Mouse (Mus musculus): ENCODE measurements at regions not wholly inside any gene's neighbourhood (a gene's known extent, or its start where the extent isn't known, plus 50 kb on each side); places are given as distances from the start of the nearest gene placed in this dataset.
"Not testable (repeated sequence)": the region's sequence is repeated elsewhere in the genome, so short reads cannot be mapped to it uniquely, and the experiment has no call there.

DNA sequence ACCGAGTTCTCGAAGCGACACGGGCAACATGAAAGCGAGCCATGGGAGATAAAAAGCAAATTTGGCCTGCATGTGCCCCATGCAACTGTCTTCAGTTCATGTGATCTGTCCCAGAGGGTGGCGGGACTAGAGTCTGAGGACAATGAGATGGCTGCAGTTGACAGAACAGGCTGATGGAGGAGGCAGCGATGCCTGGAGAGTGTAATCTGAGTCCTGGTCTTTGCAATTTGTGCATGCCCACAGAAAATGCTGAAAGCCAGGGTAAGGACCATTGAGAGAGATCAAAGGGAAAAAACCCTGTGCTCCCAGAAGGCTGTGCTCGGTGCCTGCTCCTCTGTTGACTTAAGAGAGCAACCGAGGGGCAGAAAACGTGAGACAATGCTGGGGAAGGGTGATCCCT, 624.8 kb upstream of the BB014433 start:
- peak; percentile 32 for DNase-seq (ENCODE audit: low read depth)
- TF ChIP-seq CTCF (IDR thresholded peaks at IDR 0.05; ENCODE audit: borderline replicate concordance, extremely low read depth, insufficient read depth, insufficient read length) (no peak), POLR2A (IDR thresholded peaks at IDR 0.05; ENCODE audit: borderline replicate concordance, extremely low read depth, insufficient read depth, insufficient read length, poor library complexity, severe bottlenecking) (no peak)

DNA sequence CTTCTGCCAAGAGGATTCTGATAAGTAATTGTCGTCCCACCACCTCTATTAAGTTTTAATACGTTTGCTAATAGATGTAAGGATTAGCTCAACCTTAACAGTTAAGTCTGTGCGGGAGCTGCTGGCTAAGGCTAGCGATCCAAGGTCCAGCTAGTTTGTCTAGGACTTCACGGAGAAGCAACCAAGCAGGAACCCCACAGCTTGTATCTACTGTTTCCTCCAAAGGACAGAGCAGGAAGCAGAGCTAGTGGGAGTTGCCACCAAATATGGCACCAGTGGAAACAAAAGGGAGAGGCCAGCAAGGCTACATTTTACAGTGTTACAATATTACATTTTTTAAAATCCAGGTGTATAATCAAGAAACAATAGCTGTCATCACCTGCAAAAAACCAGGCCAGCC, 624.4 kb upstream of the BB014433 start:
- TF ChIP-seq POLR2A (IDR thresholded peaks at IDR 0.05; ENCODE audit: borderline replicate concordance, extremely low read depth, insufficient read depth, insufficient read length, poor library complexity, severe bottlenecking) (no peak), CTCF (IDR thresholded peaks at IDR 0.05; ENCODE audit: borderline replicate concordance, extremely low read depth, insufficient read depth, insufficient read length) (no peak)
- DNase-seq (ENCODE audit: low read depth), result no peak

DNA sequence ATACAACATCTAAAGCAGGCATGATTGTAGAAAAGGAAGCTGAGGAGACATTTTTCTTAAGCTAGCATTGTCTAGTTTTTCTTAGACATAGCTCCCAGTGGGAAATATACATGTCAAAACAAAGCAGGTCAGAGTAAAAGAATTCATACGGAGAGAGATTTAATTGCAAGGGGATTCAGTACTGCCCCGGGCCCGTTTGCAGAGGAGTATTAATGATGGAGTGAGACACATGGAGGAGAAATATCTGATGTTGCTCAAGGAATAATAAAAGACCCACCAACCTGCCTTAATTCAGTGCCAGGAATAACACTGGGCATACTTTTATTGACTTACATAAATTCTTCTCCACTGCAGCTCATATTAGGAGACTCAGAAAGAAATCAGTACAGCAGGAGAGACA, 623.6 kb upstream of the BB014433 start:
- no peak for TF ChIP-seq CTCF (IDR thresholded peaks at IDR 0.05; ENCODE audit: borderline replicate concordance, extremely low read depth, insufficient read depth, insufficient read length)
- TF ChIP-seq POLR2A (IDR thresholded peaks at IDR 0.05; ENCODE audit: borderline replicate concordance, extremely low read depth, insufficient read depth, insufficient read length, poor library complexity, severe bottlenecking), result no peak
- peak; percentile 23 for DNase-seq (ENCODE audit: low read depth)

GRCm38 (mm10) chr8:15660602-15661001, 614.7 kb upstream of the BB014433 start:
- TF ChIP-seq CTCF (IDR thresholded peaks at IDR 0.05; ENCODE audit: borderline replicate concordance, extremely low read depth, insufficient read depth, insufficient read length) (no peak), POLR2A (IDR thresholded peaks at IDR 0.05; ENCODE audit: borderline replicate concordance, extremely low read depth, insufficient read depth, insufficient read length, poor library complexity, severe bottlenecking) (no peak)
- DNase-seq (ENCODE audit: low read depth), result no peak

DNA sequence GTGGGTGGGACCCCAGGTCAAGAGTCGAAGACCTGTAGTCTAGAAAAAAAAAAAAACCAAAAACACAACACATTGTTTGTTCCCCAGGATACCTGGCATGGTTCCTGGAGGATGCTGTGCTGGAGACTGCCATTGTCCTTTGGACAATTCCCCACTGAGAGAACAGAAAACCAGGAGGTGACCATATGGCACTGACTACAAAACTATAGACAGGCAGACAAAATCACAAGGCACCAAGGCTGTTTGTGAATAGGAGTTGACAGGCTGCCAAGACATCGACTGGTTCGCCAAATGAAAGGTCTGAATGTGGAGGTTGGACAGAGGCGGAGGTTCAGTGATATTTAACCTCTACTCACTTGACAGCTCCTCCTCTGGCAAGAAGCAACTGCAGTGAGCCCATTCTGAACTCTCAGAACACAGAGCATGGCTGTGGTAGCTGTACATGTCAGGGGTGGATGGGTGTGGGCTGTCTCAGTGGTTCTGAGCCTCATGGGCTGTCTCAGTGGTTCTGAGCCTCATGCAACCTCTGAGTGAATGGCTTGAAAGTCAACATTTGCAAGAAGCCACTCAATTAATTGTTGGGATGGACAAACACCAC, 589.0 kb upstream of the BB014433 start:
- peak; percentile 32 for DNase-seq (ENCODE audit: low read depth)
- no peak for TF ChIP-seq POLR2A (IDR thresholded peaks at IDR 0.05; ENCODE audit: borderline replicate concordance, extremely low read depth, insufficient read depth, insufficient read length, poor library complexity, severe bottlenecking)
- no peak for TF ChIP-seq CTCF (IDR thresholded peaks at IDR 0.05; ENCODE audit: borderline replicate concordance, extremely low read depth, insufficient read depth, insufficient read length)

DNA sequence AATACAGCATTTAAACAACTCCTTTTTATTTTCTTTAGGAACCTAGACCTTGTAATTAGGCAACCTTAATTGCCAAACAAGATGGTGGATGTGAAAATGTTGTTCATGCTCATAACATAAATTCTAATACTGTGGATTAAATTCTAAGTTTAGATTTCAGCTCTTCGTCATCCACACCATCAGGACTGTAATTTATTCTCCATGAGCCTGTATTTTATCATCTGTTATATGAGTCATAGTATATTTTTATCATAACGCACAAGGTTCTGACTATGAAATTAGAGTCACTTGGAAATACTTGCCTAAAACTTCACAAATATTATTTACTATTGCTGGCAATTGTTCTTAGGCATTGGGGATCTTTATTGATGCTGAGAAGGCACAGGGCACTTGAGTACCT, 582.7 kb upstream of the BB014433 start:
- no peak for DNase-seq (ENCODE audit: low read depth)
- no peak for TF ChIP-seq POLR2A (IDR thresholded peaks at IDR 0.05; ENCODE audit: borderline replicate concordance, extremely low read depth, insufficient read depth, insufficient read length, poor library complexity, severe bottlenecking)
- no peak for TF ChIP-seq CTCF (IDR thresholded peaks at IDR 0.05; ENCODE audit: borderline replicate concordance, extremely low read depth, insufficient read depth, insufficient read length)

DNA sequence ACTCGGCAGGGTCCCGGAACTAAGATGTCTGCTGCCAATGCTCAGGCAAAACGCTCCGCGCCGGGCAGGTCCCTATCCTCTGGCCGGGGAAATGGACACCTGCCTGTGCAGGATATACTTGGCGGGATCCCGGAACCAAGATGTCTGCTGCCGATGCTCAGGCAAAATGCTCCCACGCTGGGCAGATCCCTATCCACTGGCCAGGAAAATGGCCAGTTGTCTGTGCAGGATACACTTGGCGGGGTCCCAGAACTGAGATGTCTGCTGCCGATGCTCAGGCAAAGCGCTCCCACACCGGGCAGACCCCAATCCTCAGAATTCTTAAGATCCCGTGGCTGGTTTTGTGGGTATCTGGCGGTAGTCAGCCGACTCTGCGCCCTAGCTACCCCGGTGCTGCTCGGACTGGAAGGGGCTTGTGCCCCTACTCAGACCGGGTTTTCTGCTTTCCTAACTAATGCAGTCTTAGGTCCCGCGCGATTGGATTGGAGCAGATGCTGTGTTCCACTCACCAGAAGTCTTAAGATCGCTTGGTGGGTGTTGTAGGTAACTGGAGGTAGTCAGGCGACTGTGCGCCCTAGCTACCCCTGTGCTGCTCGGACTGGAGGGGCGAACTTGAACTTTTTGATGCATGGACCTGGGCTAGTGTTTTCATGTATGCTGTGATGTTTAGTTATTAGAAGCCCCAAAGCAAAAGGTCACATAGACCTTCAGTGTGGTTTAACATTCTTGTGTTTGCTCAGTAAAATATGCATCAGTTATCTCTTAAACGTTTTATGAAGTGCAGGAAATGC, 577.9 kb upstream of the BB014433 start:
- not testable (repeated sequence) for DNase-seq (ENCODE audit: low read depth)

DNA sequence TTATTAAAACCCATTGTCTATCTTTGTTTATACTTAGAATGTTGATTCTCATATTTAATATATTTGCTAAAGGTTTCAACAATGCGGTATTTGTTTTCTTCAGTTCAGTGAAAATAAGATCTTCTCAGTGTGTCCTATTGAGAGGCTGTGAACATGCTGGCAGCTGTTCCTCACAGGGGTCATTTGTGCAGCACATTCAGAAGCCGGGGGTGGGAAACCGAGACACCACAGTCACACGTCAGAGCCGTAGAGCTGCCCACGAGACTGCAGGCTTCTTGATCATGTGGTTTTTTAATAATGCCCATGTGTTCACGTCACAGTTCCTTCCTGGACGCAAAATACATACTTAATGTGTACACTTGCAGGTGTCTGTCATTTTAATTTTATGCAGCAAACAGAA, 564.3 kb upstream of the BB014433 start:
- DNase-seq (ENCODE audit: low read depth), result peak; percentile 40
- no peak for TF ChIP-seq CTCF (IDR thresholded peaks at IDR 0.05; ENCODE audit: borderline replicate concordance, extremely low read depth, insufficient read depth, insufficient read length)
- TF ChIP-seq POLR2A (IDR thresholded peaks at IDR 0.05; ENCODE audit: borderline replicate concordance, extremely low read depth, insufficient read depth, insufficient read length, poor library complexity, severe bottlenecking), result no peak

DNA sequence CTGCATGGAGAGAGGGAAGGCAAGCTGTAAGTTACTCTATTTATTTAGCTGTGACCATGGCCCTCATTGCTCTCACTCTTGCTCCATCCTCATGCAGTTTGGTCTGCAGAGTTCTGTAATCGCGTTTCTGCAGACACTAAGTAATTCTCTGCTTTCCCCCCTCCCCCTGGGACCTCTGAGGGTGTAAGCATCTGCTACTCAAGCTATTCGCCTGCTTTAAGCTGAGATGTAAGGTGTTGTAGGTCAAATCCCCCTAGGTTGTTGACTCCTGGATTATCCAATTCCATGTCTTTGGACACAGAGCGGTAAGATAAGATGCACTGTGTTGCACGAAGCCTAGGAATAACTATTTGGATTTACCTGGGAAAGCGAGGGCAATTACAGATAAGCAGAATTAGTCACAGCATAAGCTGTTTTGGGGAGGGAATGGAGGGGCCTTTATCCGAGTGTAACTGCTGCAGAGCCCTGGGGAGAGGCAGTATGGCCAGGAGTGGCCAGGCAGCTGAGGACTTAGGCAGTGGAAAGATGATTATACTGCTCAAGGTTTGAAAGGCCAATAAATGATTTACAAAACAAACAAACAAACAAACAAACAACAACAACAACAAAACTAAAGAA, 561.8 kb upstream of the BB014433 start:
- TF ChIP-seq CTCF (IDR thresholded peaks at IDR 0.05; ENCODE audit: borderline replicate concordance, extremely low read depth, insufficient read depth, insufficient read length), result no peak
- TF ChIP-seq POLR2A (IDR thresholded peaks at IDR 0.05; ENCODE audit: borderline replicate concordance, extremely low read depth, insufficient read depth, insufficient read length, poor library complexity, severe bottlenecking), result no peak
- DNase-seq (ENCODE audit: low read depth), result peak; percentile 61

- DNase-seq (ENCODE audit: low read depth), result no peak
- TF ChIP-seq POLR2A (IDR thresholded peaks at IDR 0.05; ENCODE audit: borderline replicate concordance, extremely low read depth, insufficient read depth, insufficient read length, poor library complexity, severe bottlenecking) (no peak), CTCF (IDR thresholded peaks at IDR 0.05; ENCODE audit: borderline replicate concordance, extremely low read depth, insufficient read depth, insufficient read length) (no peak)
Measured at GRCm38 (mm10) chr8:15601531-15601930, 555.7 kb upstream of the BB014433 start.

GRCm38 (mm10) chr8:15593106-15593505, 547.2 kb upstream of the BB014433 start:
- TF ChIP-seq CTCF (IDR thresholded peaks at IDR 0.05; ENCODE audit: borderline replicate concordance, extremely low read depth, insufficient read depth, insufficient read length) (no peak), POLR2A (IDR thresholded peaks at IDR 0.05; ENCODE audit: borderline replicate concordance, extremely low read depth, insufficient read depth, insufficient read length, poor library complexity, severe bottlenecking) (no peak)
- no peak for DNase-seq (ENCODE audit: low read depth)

DNA sequence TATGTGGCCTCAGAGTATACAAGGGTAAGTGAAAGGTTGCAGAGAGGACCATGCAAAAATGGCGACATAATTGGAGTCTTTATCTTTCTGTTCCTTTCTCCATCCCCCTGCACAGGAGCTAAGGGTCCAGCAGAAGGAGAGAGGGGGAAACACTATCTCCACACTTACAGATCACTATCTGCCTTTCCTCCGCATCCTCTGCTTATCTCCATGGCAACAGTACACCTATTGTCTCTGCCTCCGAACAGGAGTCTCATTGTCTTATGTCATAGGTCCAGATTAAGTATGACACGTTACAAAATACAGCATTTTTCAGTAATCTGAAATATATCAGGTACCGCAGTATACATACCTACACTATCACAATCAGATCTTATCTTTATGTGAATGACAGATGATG, 537.9 kb upstream of the BB014433 start:
- no peak for TF ChIP-seq POLR2A (IDR thresholded peaks at IDR 0.05; ENCODE audit: borderline replicate concordance, extremely low read depth, insufficient read depth, insufficient read length, poor library complexity, severe bottlenecking)
- TF ChIP-seq CTCF (IDR thresholded peaks at IDR 0.05; ENCODE audit: borderline replicate concordance, extremely low read depth, insufficient read depth, insufficient read length), result no peak
- DNase-seq (ENCODE audit: low read depth), result peak; percentile 61
